Mouse (Mus musculus): ENCODE data around the gene Parvb.

Parvb gene

DNA sequence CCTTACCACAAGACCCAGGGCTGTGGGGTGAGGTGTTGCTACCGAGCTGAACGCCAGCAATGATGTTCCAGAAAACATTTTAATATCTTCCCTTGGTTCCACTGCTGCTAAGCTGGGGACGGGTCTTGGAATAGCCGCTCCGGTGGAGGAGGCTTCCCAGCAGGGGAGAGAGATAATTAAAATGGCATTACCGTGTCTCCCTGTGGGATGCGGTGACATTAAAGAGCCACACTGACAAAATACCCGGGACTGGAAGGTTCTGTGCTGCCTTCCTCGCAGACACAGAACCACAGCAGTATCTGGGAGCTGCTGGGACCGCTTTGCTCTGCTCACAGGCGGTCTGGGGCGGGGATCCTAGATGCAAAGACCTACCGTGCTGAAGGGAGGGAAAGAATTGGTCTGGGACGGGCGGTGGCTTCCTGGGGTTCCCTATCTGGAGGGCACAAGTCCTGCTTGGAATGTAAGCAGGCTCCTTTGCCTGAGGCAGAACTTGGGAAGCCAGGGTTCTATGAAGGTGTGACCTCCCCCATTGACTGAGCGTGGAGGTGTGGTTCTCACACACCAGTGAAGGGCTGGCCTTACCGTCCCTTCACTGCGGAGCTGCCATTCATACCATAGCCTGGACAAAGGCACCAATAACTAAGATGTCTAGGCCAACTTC, 82.7 kb downstream of the Parvb start:
- POLR2A ChIA-PET = interaction anchor here (0.8 to 4.2 kb wide), 9 partner anchors 10 to 500 kb away, joined by 3 to 22 read pairs (median 3); partner anchors contain the start of gene Parvg (in 1 of the 4)

GRCm38 (mm10) chr15:84315276-84316046, 83.6 kb downstream of the Parvb start:
- ChIA-PET CTCF (interaction anchor here in 3 of 4 experiments (0.5 to 1.7 kb wide), 5 partner anchors 57 to 1687 kb away, joined by 3 to 4 read pairs (median 3); no protein-coding TSS in a partner anchor), POLR2A (interaction anchor here (0.6 to 4.2 kb wide), 9 partner anchors 9 to 306 kb away, joined by 3 to 22 read pairs (median 3); partner anchors contain the start of gene Parvg (in 1 of the 4))

More for the DNA sequence above, 82.7 kb downstream of the Parvb start:
- CTCF ChIA-PET = interaction anchor here in 3 of 4 experiments (0.6 to 1.7 kb wide), 7 partner anchors 30 to 388 kb away, joined by 3 to 4 read pairs (median 3); no protein-coding TSS in a partner anchor

DNA sequence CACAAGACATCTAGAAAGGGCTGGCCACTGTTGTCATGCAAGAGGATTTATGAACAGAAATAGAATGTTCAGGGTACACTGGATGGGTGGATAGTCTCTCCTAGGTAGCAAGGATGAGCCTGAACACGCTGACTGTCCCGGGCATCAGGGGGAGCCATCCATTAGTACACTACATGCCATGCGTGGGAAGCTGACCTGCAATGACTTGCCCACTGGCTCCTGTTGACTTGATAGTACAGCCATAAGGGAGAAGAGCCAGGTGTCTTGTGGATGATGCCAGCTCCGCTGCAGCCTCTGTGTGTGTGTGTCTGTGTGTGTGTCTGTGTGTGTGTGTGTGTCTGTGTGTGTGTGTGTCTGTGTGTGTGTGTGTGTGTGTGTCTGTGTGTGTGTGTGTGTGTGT, 87.5 kb downstream of the Parvb start:
- POLR2A ChIA-PET = interaction anchor here in 1 of 4 experiments (0.6 to 1.5 kb wide), 4 partner anchors 11 to 52 kb away, joined by 3 to 4 read pairs (median 4); no protein-coding TSS in a partner anchor
- CTCF ChIA-PET = interaction anchor here in 2 of 4 experiments (0.7 to 0.8 kb wide), 2 partner anchors 16 to 59 kb away, joined by 3 to 7 read pairs; no protein-coding TSS in a partner anchor

GRCm38 (mm10) chr15:84321544-84322174, 89.8 kb downstream of the Parvb start:
- ChIA-PET POLR2A (interaction anchor here in 1 of 4 experiments (1.0 kb wide), 1 partner anchor 13 kb away, joined by 4 read pairs; no protein-coding TSS in a partner anchor), CTCF (no interaction called here)

- POLR2A ChIA-PET = interaction anchor here in 3 of 4 experiments (0.5 to 3.2 kb wide), 12 partner anchors 8 to 867 kb away, joined by 3 to 22 read pairs (median 3); partner anchors contain the start of gene Parvb (in 1 of the 3)
- CTCF ChIA-PET = interaction anchor here (0.6 to 1.8 kb wide), 4 partner anchors 40 to 1289 kb away, joined by 3 to 5 read pairs (median 3); no protein-coding TSS in a partner anchor
Measured at GRCm38 (mm10) chr15:84323966-84324869, 92.4 kb downstream of the Parvb start, which contains the start of gene Parvg. Gene Parvg, plus strand, starts transcription at chr15:84324026.

DNA sequence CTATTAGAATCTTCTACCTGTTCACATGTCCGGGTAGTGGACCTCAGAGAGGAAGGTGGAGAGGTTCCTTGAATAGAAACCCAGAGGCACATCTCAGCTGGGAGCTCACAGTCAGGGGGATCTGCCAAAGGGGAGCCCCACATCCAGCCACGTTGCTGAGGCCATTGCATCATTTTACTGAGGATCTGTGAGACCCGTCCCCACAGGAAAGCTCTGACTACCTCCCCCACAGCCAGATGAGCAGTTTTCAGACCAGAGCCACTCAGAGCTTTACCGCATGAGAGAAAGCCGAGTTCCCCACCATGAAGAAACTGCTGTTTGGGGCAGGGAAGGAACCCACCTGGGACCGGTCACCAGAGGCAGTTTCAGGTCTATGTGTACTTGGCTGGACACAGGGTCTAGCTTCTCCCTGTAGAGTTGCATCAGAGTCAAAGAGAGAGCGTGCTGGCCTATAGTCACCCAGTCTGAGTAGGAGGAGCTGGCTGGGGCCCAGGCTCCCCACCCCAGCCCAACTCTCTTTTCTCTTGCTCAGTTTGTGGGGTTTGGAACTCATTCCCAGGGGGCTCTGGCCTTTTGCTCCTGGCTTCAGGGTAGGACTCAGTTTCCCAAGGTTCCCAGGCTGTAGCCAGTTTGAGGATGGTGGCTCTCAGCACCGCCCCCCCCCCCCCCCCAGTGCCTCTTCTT, 93.2 kb downstream of the Parvb start:
- ChIA-PET CTCF (interaction anchor here in 3 of 4 experiments (0.6 to 1.8 kb wide), 4 partner anchors 41 to 306 kb away, joined by 3 to 10 read pairs (median 4); no protein-coding TSS in a partner anchor), POLR2A (interaction anchor here in 3 of 4 experiments (0.6 to 3.2 kb wide), 13 partner anchors 8 to 605 kb away, joined by 3 to 22 read pairs (median 3); partner anchors contain the start of gene Parvb (in 1 of the 3))

GRCm38 (mm10) chr15:84325736-84326135, 93.9 kb downstream of the Parvb start:
- ChIA-PET POLR2A (interaction anchor here in 3 of 4 experiments (0.6 to 3.2 kb wide), 16 partner anchors 9 to 605 kb away, joined by 3 to 22 read pairs (median 3); partner anchors contain the start of gene Parvb (in 1 of the 3)), CTCF (interaction anchor here in 3 of 4 experiments (0.6 to 1.8 kb wide), 4 partner anchors 41 to 305 kb away, joined by 3 to 10 read pairs (median 4); no protein-coding TSS in a partner anchor)

DNA sequence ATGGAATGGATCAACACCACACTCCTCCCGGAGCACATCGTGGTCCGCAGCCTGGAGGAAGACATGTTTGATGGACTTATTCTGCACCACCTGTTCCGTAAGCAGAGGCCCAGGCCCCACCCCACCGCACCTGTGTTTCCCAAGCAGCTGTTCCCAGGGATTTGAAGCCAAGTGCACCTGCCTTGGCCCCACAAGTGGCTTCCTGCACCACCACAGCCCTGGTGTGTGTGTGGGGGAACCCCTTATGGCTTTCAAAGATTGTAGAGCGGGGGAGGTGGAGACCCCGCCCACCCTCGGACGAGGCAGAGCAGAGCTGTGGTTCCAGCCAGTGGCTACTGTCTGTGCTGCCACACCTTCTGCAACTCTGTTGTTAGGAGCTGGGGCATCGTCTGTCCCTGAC, 97.0 kb downstream of the Parvb start:
- POLR2A ChIA-PET = interaction anchor here in 1 of 4 experiments (0.6 kb wide), 1 partner anchor 42 kb away, joined by 3 read pairs; no protein-coding TSS in a partner anchor
- CTCF ChIA-PET = interaction anchor here in 1 of 4 experiments (1.4 kb wide), 1 partner anchor 255 kb away, joined by 3 read pairs; no protein-coding TSS in a partner anchor

DNA sequence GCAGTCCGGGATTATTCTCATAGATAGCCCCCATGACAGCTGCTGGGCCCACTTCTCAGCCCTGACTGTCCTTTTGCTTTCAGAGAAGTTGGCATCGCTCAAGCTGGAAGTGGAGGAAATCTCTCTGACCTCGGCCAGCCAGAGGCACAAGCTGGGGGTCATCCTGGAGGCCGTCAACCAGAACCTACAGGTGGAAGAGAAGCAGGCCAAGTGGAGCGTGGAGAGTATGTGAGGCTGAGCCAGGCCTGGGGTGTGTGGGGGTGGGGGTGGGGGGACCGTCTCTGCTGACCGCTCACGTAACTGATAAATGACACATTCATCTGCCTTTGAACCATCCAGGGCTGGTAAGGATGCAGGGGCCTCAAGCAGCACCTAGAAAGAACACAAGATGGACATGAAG, 98.1 kb downstream of the Parvb start:
- POLR2A ChIA-PET = no interaction called here
- CTCF ChIA-PET = no interaction called here

DNA sequence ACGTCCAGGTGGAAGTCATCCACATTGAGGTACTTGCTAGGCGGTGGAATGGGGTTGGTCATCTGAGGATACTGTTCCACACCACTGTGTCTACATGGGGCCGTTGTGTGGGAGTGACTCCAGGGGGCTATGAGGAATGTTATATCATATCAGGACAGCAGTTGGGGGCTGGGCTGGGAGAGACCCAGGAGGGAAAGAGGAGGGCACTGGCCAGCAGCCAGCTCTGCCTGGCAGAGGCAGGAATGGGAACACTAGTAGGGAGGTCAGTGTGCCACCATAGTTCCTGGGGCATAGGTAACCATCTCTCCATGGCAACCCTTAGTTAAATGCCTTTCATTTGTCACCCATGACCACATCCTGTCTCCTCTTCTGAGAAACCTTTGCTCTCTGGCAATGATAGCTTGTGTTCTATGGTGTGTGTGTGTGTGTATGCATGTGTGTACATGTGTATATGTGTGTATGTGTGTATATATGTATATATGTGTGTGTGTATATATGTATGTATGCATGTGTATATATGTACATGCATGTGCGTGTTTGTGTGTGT, 99.3 kb downstream of the Parvb start:
- ChIA-PET POLR2A (no interaction called here), CTCF (interaction anchor here in 1 of 4 experiments (1.1 kb wide), 1 partner anchor 257 kb away, joined by 3 read pairs; no protein-coding TSS in a partner anchor)

GRCm38 (mm10) chr15:84336281-84336817, 104.5 kb downstream of the Parvb start:
- ChIA-PET CTCF (no interaction called here), POLR2A (no interaction called here)

- ChIA-PET CTCF (no interaction called here), POLR2A (interaction anchor here in 1 of 4 experiments (1.2 kb wide), 1 partner anchor 9 kb away, joined by 3 read pairs; no protein-coding TSS in a partner anchor)
Measured at GRCm38 (mm10) chr15:84337599-84337998, 105.8 kb downstream of the Parvb start.

DNA sequence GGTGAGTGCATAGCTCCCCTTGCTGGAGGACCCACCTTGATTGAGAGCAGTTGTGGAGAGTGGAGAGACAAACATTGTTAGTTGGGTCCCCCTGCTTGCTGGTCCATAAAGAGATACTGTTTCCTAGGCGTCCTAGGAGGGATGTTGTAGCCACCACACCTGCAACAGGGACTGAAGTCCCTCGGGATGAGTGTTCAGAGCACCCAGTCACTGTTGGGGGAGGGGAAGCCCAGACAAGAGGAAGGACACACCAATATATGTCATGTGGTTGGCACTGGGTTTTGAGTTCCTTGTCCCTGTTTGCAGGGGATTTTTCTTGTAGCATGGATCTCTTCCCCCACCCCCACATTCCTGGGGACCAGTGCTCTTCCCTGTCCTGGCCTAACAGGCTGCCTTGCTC, 109.1 kb downstream of the Parvb start:
- ChIA-PET CTCF (interaction anchor here in 1 of 4 experiments (1.2 kb wide), 1 partner anchor 106 kb away, joined by 3 read pairs; no protein-coding TSS in a partner anchor), POLR2A (interaction anchor here in 1 of 4 experiments (0.6 kb wide), 1 partner anchor 19 kb away, joined by 4 read pairs; no protein-coding TSS in a partner anchor)

DNA sequence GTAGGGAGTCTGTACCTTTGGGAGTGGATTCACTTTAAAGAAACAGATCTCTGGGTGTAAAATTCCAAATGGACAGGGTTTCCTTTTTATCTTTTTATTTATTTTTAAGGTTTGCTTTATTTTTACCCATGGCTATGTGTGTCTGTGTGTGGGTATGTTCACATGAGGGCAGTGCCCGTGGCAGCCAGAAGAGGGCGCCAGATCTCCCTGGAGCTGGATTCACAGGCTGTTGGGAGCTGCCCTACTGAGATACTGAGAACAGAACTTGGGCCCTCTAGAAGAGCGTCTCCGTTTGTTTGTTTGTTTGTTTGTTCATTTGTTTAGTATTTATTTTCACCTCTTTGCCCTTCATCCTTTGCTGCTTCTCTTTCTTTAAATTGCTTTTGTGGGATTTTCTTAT, 116.9 kb downstream of the Parvb start:
- POLR2A ChIA-PET = no interaction called here
- CTCF ChIA-PET = interaction anchor here in 3 of 4 experiments (0.5 to 1.4 kb wide), 7 partner anchors 12 to 520 kb away, joined by 3 to 4 read pairs (median 3); no protein-coding TSS in a partner anchor

GRCm38 (mm10) chr15:84349915-84350738, 118.3 kb downstream of the Parvb start:
- ChIA-PET POLR2A (no interaction called here), CTCF (no interaction called here)
